Mouse (Mus musculus) left cerebral cortex, postnatal 36 days (tissue): ENCODE measurements around the gene Syvn1. TPM values are rescaled to one million over a fixed set of nuclear protein-coding genes. Genes with fewer than 3 reads are reported as not detected.

Source experiments
- DNase-seq, 2 experiments: peaks; one replicate each; pipeline ENCODE4 v3.0.0; 2021 to 2022; ENCODE audit warnings: low spot score in 2 of 2, mixed read lengths in 1 of 2
- intact Hi-C: fragments of 180-260 bp; cut with DNase I; formaldehyde crosslinking; loops from one replicate; pipeline ENCODE4 v1.15.1; 2025
- total RNA-seq, 2 experiments: library from RNA; stranded (reverse); gene quantifications; 2 replicates each; pipeline ENCODE4 v1.2.3; 2021

Gene Syvn1
- total RNA-seq = 10 to 100 TPM; 40.8 to 51.8 TPM

DNA sequence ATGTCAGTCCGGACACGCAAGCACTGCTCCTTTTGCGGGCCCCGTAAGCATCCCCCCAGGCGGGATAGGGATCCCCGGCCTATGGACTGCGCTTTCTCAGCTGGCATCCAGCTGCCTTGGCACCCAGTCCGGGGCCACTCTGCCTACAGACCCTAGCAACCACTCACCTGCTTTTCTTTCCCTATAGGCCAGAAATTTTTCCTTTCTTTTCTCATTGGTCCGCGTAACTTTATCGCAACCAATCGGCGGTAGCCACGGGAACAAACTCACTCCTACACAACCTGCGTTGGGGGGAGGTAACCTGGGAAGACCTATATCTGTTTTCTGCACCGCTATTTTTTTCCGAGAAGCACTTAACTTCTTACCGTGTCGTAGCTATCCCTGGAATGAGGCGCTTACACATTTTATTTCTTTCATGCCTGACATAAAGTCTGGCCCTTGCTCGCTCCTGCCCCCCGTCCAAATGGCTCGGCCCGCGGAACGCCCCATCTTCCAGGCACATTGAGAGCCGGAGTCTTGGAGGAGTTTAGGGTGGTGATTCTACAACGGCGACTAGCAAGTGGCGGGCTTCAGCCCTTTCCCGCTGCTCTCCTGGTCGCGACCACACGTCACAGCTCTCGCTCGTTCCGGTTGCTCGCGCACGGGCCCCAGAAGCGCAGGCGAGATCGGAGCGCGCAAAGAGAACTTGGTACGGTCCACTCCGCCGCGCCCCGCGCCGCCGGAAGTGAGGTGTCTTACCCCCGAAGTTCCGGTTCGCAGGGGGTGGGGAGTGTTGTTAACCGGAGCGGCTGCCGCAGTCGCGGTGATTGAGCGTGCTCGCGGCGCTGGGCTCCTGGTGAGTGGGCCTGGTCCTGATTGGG lies at the start of gene Syvn1:
TSS of gene Syvn1 (plus strand) at position 283 of the 860 bp plus-strand sequence.
- DNase-seq = peak; percentile 92
- intact Hi-C loops = loop anchor here (1.0 kb wide), 1 partner anchor 38 kb away; the partner anchor contains the start of genes Cdca5 and Zfpl1

DNA sequence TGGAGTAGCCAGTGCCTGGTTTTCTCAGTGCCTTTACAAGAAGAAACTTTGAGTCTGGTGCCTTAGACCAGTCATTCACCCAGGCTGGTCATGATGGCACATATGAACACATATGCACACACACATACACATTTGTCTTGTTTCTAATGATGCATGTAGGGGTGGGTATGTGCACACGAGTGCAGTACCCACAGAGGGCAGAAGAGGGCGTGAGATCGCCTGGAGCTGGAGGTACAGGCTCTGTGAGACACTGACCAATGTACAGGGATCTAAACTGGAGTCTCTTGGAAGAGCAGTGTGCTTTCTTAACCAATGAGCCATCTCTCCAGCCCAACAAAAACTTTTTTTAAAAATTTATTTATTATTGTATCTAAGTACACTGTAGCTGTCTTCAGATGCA lies 48.2 kb upstream of the Syvn1 start:
- DNase-seq = no peak
- intact Hi-C loops = no loop called here

DNA sequence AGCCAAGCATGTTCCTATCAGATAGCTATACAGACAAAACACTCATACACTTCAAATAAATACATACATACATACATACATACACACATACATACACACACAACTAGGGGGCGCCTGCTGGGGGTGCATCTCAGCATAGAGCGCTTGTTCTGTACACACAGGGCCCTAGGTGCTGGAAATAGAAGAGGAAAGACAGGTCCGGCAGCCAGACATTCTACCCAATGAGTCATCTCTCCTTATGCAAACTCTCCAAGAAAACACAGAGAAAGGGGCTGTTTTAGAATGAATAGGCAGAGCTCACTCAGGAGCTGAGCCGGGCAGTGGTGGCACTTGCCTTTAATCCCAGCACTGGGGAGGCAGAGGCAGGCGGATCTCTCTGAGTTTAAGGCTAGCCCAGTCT lies 46.4 kb upstream of the Syvn1 start:
- no peak for DNase-seq
- intact Hi-C loops = no loop called here

DNA sequence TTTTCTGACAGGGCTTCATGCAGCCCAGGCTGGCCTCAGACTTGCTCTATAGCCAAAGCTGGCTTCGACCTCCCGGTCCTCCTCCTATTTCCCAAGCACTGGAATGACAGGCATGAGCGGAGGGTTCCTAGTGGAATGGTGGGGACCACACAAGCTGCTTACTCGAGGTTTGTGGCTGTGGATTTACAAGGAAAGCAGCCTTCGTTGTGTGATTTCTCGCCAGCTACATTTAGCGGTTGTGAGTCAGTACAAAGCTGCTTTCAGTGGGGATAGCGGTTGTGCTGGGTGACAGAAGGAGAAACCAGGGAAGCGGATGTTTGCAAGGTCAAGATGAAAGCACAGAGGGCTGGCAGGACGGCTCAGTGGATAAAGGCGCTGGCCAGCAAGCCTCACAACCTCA lies 40.8 kb upstream of the Syvn1 start:
- DNase-seq = no peak
- intact Hi-C loops = no loop called here

DNA sequence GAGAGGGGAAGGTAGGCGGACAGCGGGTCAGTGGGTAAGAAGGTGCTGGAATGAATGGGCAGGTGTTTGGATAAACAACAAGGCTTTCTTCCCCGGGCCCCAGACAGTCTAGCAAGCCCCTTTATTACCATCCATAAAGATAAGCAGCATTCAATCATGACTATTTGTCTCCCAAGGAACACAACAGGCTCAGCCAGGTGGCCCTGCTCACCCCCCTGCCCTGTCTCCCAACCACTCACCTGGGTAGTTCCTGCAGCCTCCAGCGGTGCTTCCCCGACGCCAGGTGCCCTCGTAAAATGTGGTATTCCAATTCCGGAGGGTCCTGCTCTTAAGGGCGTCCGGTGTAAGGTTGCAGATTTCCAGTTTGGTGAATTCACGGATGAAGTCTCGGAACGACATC lies 39.4 kb upstream of the Syvn1 start:
- intact Hi-C loops = no loop called here
- DNase-seq = no peak

DNA sequence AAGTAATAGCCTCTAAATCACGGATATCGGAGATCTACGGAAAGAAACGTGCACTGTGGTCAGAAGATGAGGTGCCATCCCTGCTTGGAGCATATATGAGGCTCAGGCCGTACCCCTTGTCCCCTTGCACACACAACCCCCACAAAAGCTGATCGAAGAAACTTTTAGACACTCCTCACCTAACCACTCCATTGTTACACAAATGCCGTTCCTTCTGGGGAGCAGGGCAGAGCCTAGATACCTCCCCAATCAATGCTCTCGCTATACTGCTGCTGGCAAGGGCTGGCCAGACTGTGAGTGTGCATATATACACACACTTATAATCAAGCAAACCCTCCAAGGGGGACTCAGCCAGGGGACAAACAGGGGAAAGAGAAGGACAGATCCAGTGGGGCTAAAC lies 37.2 kb upstream of the Syvn1 start:
- no peak for DNase-seq
- intact Hi-C loops = no loop called here

DNA sequence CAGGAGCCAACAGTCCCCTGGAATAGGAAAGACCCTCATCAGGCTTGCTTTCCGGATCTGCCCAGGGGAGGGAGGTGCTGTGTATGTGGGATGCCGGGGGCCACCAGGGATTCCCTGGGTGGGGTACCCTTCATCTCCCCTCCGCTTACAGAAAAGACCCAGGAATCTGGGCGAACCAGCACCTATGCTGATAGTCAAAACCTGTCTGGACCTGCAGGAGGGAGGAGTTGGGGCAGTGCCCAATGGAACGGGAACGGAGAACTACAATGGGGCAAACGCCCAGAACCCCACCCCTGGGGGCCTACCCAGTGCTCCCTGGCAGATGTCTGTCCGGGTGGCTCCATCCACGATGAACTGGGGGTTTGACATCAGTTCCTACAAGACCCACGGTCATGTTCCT lies 32.7 kb upstream of the Syvn1 start:
- intact Hi-C loops = no loop called here
- DNase-seq = no peak

DNA sequence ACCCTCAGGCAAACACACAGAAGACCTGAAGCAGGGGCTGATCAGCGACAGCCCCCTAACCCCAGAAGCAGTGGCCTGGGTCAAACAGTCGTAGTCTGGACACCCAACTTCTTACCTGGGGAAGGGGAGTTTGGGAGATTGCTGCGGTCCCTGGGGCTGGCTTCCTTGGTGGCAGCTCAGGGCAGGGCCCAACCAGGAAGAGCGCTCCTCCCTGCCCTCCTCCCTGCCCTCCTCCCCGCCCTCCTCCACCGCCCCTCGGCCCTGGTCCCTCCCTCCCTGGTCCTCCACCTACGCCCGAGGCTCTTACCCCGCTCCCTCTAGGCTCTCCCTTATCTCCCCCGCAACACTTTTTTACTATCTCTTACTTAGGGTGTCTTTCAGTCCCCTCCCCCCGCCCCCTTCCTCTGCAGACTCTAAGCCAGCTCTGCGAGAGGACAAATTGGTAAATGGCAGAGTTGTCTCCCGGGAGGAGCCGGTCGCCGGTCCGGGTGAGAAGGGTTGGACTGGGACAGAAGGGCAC lies 31.3 kb upstream of the Syvn1 start:
- peak in 1 of 2 experiments; percentile 18 for DNase-seq
- intact Hi-C loops = loop anchor here (5.0 kb wide), 1 partner anchor 93 kb away; the partner anchor contains the start of gene Cdc42ep2

DNA sequence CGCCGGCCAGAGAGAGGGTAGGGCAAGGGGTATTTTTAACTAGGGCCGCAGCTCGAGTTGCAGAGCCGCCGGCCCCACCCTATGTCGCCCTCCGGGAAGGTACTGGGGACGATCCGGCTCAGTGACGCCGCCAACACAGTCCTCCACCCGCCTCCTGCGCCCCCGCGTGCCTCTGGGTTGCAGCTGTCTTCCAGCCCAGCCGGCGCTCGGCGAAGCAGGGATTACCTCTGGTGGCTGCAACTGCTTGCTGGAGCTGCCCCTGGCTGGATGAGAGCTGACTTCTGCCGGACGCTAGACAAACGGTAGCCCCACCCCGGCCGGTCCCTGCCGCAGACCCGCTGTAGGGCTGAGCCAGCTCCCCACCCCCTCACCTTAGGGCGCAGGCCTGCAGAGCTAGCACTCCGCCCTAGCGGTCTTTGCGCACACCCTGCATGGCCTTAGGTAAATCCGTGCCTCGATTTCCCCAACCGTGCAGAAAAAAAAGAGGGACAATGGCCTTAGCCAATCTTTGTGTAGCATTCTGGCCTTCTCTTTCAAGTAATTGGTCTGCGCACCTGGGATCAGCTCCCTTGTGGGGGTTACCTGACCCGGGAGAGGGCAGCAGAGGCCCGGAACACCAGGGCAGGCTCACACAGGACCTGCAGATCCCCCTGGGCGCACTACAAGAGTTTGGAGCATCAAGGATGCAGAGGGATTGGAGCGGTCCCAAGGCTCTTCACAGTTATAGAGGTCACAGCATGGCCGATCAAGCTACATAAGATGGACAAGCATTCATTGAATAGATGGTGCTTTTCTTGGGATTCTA lies 30.7 kb upstream of the Syvn1 start, which contains the start of gene Capn1:
TSS of gene Capn1 (minus strand) at position 387 of the 805 bp plus-strand sequence.
- intact Hi-C loops = loop anchor here (5.0 kb wide), 1 partner anchor 93 kb away; the partner anchor contains the start of gene Cdc42ep2
- peak; percentile 74 to 81 for DNase-seq

DNA sequence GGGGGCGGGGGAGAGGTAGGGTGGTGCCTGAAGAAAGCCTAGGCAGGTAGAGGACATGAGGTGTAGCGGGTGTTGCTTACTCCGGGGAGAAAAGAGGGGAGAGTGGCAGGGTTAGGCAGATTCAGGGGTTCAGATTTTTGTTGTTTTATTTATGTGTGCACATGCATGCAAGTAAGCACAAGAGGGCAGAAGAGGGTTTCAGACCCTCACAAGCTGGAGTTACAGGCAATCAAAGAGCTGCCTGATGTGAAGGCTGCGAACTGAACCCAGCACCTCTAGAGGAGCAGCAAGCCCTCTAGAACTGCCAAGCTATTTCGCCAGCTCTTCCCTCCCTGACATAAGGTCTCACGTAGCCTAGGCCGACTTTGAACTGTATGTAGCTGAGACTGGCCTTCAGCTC lies 29.8 kb upstream of the Syvn1 start:
- intact Hi-C loops = loop anchor here (5.0 kb wide), 1 partner anchor 94 kb away; the partner anchor contains the start of gene Cdc42ep2
- DNase-seq = no peak

DNA sequence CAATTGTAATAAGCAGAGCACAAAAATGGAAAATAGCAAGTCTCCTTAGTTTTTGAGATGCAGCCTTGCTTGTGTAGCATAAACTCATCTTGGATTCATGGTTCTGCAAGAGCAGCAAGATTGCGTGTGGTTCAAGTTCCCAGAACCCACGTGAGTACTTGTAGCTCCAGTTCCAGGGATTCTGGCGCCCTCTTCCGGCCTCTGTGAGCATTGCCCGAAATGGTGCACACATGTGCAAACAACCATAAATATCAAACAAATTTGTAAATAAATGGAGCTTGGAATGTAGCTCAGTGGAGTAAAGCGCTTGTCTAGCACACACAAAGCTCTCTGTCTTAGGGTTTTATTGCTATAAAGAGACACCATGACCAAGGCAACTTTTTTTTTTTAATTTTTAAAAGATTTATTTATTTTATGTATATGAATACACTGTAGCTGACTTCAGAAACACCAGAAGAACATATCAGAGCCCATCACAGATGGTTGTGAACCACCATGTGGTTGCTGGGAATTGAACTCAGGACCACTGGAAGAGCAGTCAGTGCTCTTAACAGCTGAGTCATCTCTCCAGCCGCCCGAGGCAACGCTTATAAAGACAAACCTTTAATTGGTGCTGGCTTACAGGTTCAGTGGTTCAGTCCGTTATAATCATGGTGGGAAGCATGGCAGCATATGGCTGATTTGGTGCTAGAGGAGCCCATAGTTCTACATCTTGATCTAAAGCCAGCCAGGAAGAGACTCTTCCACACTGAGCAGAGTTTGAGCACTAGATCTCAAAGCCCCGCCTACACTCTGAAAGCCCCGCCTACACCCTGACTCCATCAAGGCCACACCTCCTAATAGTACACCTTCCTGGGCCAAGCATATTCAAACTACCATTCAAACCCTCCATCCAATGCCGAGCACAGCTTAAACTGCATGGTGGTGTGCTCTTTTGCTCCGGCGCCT lies 28.0 kb upstream of the Syvn1 start:
- intact Hi-C loops = loop anchor here (1.0 to 5.0 kb wide), 2 partner anchors 53 to 96 kb away; partner anchors contain the start of gene Cdc42ep2
- peak; percentile 76 to 78 for DNase-seq

DNA sequence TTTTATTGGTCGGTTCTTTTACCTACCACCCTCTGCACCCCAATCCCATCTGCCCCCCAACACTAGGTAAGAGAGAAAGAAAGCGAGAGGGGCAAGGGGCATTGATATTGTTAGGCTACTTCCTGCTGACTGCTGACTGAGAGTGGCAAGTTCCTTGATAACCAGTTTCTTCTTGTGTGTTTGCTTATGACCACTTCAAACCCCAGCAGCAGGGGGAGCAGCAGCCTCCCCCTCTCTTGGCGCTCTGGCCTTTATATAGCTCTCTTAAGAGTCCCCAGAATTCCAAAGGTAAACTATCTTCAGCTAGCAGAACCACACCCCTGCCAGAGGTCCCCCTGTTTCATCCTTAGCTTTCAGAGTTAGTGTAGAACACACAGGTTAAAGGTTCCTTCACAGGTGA lies 26.1 kb upstream of the Syvn1 start:
- DNase-seq = no peak
- intact Hi-C loops = no loop called here

DNA sequence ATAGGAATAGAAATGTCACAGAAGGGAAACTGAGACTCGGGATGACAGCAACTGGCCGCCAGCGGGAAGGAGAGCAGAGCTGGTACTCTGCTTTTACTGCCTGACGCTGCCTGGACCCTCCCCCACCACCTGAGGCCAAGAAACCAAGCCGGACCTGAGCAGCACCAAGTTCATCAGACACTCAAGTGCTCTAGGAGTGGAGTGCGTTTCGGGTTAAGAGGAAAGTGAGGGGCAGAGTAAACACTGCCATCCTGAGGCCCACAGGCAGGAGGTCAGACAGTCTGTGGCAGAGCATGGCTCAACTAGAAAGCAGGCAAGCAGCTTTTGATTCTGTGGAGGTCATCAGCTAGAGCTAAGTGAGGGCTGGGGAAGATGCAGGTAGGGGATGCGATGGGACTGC lies 23.3 kb upstream of the Syvn1 start:
- DNase-seq = no peak
- intact Hi-C loops = no loop called here

DNA sequence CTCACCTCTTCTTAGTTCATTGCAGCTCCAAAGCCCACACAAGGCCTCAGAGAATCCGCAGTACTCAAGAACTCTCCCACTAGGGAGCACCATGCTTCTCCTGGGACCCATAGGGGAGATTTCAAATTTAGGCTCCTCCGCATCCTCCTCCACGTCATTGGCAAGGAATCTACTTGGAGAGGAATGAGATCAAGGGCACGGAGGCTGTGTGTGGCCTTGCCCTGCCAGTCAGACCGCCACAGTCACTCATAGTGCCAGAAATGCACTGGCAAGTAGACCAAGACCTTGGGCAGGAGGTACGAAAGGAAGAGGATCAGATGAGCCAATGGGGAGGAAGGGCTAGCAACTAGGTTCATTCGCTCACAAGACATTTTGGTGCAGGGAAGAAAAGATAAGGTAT lies 22.4 kb upstream of the Syvn1 start:
- no peak for DNase-seq
- intact Hi-C loops = no loop called here

DNA sequence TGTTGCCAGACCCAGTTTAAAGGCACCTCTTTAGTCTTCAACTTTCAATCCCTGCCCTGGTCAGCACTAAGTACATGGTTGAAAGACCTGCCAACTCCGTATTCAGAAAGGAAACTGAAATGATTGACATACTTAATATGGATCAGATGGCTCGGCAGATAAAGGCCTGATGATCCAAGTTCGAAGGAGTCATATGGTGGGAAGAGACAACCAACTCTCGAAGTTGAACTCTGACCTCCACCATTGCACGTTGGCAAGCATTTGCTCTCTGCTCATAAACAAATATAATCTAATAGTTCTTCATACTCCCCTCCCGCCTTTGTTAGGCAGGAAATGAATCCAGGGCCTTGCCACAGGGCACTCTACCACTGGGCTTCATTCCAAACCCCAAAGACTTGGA lies 17.4 kb upstream of the Syvn1 start:
- intact Hi-C loops = no loop called here
- no peak for DNase-seq

DNA sequence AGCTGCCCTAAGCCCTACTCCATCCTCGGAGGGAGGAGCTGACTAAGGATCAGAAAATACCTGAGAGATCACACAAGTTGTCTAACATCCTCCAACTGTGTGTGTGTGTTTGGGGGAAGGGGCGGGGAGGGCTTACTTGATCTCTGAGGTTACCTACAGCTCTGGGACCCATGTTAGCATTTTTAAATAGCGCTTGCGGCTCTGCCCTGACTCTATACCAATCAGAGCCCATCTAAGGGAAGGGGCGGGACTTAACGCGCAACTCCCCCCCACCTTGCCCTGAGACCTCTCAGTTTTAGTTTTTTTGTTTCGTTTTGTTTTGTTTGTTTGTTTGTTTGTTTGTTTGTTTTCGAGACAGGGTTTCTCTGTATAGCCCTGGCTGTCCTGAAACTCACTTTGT lies 16.9 kb upstream of the Syvn1 start:
- intact Hi-C loops = no loop called here
- DNase-seq = no peak

DNA sequence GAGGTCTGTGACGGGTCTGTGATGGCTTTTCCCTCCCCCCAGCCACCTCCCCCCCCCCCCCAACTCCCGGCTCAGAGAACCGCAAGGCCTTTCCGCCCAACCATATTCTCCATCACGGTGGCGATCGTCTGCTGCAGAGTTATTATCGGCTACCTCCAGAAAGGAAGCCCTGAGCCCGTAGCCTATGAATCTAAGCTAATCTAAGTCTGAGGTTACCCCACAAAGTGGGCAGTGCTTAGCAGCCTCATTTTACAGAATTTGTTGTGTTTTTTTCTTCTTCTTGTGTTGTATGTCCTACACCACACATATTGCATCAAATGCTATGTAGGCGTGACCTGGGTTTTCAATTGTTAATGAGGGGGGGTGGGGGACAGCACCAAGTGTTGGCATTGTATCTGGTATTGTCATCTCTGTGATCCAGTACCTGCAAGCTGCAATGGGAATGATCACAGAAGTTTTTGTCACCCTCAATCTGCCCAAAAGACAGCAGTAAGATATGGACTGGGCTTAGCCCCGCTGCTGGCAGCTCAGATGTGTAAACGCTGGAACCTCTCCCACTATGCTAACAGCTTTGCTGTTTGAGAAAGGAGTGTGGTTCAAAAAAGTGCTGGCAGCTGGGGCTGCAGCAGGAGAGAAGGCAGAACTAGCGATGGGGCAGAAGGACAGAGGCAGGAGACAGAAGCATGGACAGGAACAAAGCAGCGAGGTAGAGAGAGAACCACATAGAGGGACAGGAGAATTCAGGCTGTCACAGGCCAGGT lies 15.7 kb upstream of the Syvn1 start:
- intact Hi-C loops = no loop called here
- DNase-seq = no peak

DNA sequence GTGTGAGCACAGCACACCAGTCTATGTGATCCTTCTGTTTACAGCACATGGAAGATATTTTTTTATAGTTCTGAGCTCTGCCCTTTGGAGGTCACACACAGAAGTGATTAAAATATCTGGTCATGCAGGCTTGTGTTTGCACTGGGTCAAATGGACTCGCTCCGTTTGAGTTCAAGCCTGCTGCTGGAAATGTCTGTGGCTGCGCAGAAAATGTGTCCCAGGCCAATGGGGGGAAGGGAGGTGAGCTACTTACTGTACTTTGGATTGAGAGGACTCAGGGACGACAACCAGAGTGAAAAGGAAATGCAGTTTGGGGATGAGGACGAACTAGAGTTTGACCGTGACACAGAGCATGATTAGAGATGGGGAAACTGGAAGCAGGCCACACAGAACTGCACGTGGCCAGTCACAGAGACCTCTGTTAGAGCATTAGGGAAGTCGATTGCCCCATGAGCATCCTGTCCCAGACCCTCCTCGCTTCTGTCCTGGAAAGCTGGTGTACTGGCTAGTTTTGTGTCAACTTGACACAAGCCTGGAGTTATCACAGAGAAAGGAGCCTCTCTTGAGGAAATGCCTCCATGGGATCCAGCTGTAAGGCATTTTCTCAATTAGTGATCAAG lies 10.3 kb upstream of the Syvn1 start:
- intact Hi-C loops = no loop called here

More for the DNA sequence above, 10.3 kb upstream of the Syvn1 start:
- DNase-seq = no peak
